Mouse (Mus musculus): ENCODE measurements around the gene Olfr1494.

Olfr1494 gene

DNA sequence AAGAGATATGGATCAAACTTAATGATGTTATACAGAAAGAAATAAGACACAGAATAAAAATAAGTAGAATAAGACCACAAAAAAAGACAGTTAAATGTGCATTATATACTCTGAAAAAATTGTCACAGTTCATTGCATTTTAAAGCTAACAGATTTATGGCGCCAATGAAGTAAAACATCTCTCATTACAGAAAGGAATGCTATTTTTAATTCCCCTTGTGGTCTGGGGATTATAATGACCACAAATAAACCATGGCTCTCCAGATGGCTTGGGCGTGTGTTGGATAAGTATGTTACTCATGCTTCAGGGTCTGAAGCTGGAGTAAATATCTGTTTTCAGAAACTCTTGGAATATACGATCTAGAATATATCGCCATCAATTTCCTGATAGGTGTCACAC lies at the start of gene Olfr1494:
Gene Olfr1494, plus strand, starts transcription at position 301 of the 400 bp plus-strand sequence.
- in situ Hi-C loops (cut with MboI; ENCODE audit: low pct_unique_long_range_greater_than_20kb in 1 of 2, low sequenced_read_pairs in 2 of 2, unreplicated experiment in 1 of 2): no loop called here

DNA sequence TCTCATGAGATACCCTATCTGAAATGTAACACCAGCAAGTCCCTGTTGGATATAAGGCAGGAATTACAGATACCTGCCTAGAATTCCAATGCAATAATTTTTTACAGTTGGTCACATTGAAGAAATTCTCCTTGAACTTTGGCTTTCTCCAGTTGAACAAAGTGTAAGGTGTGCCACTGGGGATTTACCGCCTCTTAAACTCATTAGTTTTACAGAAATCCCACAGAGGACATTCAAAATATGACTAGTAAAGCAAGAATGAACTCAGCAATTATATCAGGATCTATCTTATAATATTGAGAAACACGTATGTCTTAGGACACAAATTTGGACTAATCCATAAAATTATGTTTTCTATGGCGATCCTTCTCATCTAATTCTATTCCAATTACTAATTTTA lies 42.6 kb upstream of the Olfr1494 start, which contains the start of gene Olfr1491:
Gene Olfr1491, plus strand, starts transcription at position 301 of the 400 bp plus-strand sequence.
- in situ Hi-C loops (cut with MboI; ENCODE audit: low pct_unique_long_range_greater_than_20kb in 1 of 2, low sequenced_read_pairs in 2 of 2, unreplicated experiment in 1 of 2): no loop called here

DNA sequence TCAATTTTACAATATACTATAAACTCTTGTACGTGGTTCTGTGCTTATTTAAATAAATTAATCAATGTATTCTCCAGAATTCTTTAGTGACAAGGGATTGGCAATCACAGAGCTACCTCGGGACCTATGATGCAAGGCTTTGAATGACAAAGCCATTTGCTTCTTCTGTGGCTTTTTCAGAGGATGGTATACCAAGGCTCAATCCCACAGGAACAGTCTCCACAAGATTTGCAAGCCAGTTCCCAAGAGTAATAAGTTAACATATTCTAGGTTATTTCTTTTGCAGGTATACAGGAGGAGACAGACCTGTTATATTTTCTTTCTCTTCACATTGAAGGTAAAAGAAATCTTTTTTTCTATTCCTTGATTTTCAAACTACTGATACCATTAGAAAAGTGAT lies 16.6 kb upstream of the Olfr1494 start, which contains the start of gene Olfr1493-ps1:
Gene Olfr1493-ps1, plus strand, starts transcription at position 301 of the 400 bp plus-strand sequence.
- in situ Hi-C loops (cut with MboI; ENCODE audit: low pct_unique_long_range_greater_than_20kb in 1 of 2, low sequenced_read_pairs in 2 of 2, unreplicated experiment in 1 of 2): no loop called here

DNA sequence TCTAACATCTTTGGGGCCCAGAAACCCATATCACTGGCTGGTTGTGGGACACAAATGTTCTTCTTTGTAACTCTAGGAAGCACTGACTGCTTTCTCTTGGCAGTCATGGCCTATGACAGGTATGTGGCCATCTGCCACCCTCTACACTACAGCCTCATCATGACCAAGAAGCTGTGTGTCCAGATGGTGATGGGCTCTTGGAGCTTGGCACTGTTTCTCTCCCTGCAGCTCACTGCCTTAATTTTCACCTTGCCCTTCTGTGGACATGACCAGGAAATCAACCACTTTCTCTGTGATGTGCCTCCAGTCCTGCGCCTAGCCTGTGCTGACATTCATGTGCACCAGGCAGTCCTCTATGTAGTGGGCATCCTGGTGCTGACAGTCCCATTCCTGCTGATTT lies 9.8 kb downstream of the Olfr1494 start:
- in situ Hi-C loops (cut with MboI; ENCODE audit: low pct_unique_long_range_greater_than_20kb in 1 of 2, low sequenced_read_pairs in 2 of 2, unreplicated experiment in 1 of 2): no loop called here

DNA sequence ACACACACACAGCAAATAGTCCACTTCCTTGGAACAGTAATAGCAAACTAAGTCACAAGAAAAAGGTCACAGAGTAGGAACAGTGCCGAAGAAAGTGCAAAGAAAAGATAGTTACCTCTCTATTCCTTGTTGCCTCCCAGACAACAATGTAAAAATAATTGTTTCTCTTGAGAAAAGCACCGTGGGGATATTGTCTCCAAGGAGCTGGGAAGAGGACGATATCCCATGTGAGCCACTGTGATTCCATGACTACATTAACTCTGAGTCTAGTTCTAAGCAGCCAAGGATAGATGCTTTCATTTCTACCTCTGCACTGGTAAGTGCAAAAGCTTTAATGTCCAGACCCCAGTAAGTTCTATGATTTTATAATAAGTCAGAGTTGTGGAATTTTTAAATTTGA lies 24.8 kb downstream of the Olfr1494 start, which contains the start of gene Olfr1495:
Gene Olfr1495, plus strand, starts transcription at position 301 of the 400 bp plus-strand sequence.
- in situ Hi-C loops (cut with MboI; ENCODE audit: low pct_unique_long_range_greater_than_20kb in 1 of 2, low sequenced_read_pairs in 2 of 2, unreplicated experiment in 1 of 2): no loop called here

DNA sequence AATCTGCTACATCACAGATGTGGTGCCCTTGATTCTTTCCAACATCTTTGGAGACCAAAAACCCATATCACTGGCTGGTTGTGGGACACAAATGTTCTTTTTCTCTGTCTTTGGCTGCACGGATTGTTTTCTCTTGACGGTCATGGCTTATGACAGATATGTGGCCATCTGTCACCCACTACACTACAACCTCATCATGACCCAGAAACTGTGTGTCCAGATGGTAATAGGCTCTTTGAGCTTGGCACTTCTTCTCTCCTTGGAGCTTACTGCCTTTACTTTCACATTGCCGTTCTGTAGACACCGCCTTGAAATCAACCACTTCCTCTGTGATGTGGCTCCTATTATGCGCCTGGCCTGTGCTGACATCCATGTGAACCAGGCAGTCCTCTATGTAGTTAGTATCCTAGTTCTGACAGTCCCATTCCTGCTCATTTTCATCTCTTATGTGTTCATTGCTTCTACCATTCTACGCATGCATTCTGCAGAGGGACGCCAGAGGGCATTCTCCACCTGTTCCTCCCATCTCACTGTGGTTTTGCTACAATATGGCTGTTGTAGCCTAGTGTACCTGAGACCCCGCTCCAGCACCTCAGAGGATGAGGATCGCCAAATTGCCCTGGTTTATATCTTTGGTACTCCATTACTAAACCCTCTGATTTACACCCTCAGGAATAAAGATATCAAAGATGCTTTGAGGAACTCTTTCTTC lies 29.2 kb downstream of the Olfr1494 start:
- in situ Hi-C loops (cut with MboI; ENCODE audit: low pct_unique_long_range_greater_than_20kb in 1 of 2, low sequenced_read_pairs in 2 of 2, unreplicated experiment in 1 of 2): no loop called here

DNA sequence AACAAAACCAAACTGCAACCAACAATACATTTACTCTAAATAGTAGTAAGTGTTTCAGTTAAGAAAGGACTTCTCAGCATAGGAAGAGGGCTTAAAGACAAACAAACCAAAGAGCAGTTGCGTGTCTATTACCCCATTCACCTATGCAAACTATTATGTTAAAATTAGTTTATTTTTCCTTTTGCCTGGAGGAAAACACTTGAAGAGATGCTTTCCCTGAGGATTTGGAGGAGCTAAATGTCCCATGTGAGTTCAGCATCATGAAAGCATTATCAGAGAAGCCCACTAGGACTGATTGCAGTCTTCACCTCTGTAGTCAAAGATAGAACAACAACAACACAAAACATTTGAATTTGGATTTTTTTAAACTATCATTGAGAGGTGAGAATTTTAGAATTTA lies 38.0 kb downstream of the Olfr1494 start, which contains the start of gene Olfr1496:
Gene Olfr1496, plus strand, starts transcription at position 301 of the 400 bp plus-strand sequence.
- in situ Hi-C loops (cut with MboI; ENCODE audit: low pct_unique_long_range_greater_than_20kb in 1 of 2, low sequenced_read_pairs in 2 of 2, unreplicated experiment in 1 of 2): no loop called here

DNA sequence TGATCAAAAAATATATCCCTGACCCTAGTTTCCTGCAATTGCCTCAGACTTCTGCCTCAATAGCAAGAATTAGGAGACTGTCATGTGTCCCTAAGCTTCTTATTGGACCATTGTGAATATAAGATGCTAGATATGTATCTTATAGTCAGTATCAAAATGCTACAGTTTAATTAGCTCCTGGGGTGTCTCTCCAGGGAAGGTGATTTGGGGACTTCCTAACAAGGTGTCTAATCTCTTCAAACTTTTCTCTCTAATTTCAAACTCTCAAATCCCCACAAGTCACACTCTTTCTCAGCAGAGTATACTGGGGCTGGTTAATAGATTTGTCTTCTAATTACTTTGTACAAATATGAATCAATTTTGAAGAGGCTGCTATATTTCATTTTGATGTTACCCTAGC lies 58.6 kb downstream of the Olfr1494 start, which contains the start of gene Olfr1497:
Gene Olfr1497, minus strand, starts transcription at position 101 of the 400 bp plus-strand sequence.
- in situ Hi-C loops (cut with MboI; ENCODE audit: low pct_unique_long_range_greater_than_20kb in 1 of 2, low sequenced_read_pairs in 2 of 2, unreplicated experiment in 1 of 2): no loop called here

Measured in mouse embryonic stem cell (cell line).